Mouse (Mus musculus) layer of hippocampus, adult 2 months (tissue): ENCODE results near the gene Cd247. TPM values are rescaled to one million over a fixed set of nuclear protein-coding genes. Genes with fewer than 3 reads are reported as not detected.

Experiments
- DNase-seq, 2 experiments: peaks; one replicate each; pipeline ENCODE4 v3.0.0; 2022; ENCODE audit warnings: low spot score in 2 of 2
- H3K27ac ChIP-seq: fragments of 200-600 bp; 2 replicates; pipeline ENCODE4 v1.8.1; 2022
- H3K4me3 ChIP-seq: fragments of 200-600 bp; 2 replicates; pipeline ENCODE4 v1.8.1; 2022; ENCODE audit warnings: mild to moderate bottlenecking
- CTCF ChIP-seq: fragments of 200-600 bp; conservative IDR thresholded peaks from 2 replicates; pipeline ENCODE4 v1.8.1; 2022; ENCODE audit warnings: antibody characterized with exemption, mild to moderate bottlenecking, moderate library complexity
- total RNA-seq, 2 experiments: library from RNA; stranded (reverse); gene quantifications; 2 replicates each; pipeline ENCODE4 v1.2.3; 2021

Cd247 gene
- total RNA-seq, 2 experiments from 2014 or later = not detected

GRCm38 (mm10) chr1:165817264-165817663 is 28.8 kb downstream of the Cd247 start:
- H3K4me3 ChIP-seq = no peak overlapping the region
- DNase-seq = no peak
- H3K27ac ChIP-seq = no peak overlapping the region
- TF ChIP-seq CTCF = no peak

GRCm38 (mm10) chr1:165818145-165818860 is 29.8 kb downstream of the Cd247 start:
- Histone ChIP-seq H3K4me3 (no peak overlapping the region), H3K27ac (no peak overlapping the region)
- no peak for TF ChIP-seq CTCF
- DNase-seq = no peak

- DNase-seq = no peak
- TF ChIP-seq CTCF = no peak
- Histone ChIP-seq H3K27ac (no peak overlapping the region), H3K4me3 (no peak overlapping the region)
Observed at GRCm38 (mm10) chr1:165819147-165819546, 30.7 kb downstream of the Cd247 start.

GRCm38 (mm10) chr1:165822031-165822430 is 33.5 kb downstream of the Cd247 start:
- Histone ChIP-seq H3K4me3 (no peak overlapping the region), H3K27ac (peak overlapping the region; percentile 32; the same call in 1 of the 2 replicates)
- no peak for TF ChIP-seq CTCF
- DNase-seq = no peak

GRCm38 (mm10) chr1:165828173-165828572 is 39.7 kb downstream of the Cd247 start:
- H3K4me3 ChIP-seq = no peak overlapping the region
- no peak for TF ChIP-seq CTCF
- H3K27ac ChIP-seq = no peak overlapping the region
- no peak for DNase-seq

- H3K27ac ChIP-seq = no peak overlapping the region
- no peak for DNase-seq
- no peak overlapping the region for H3K4me3 ChIP-seq
- no peak for TF ChIP-seq CTCF
Observed at GRCm38 (mm10) chr1:165828615-165829014, 40.1 kb downstream of the Cd247 start.

- Histone ChIP-seq H3K27ac (no peak overlapping the region), H3K4me3 (no peak overlapping the region)
Observed at GRCm38 (mm10) chr1:165829890-165830289, 41.4 kb downstream of the Cd247 start.

GRCm38 (mm10) chr1:165833244-165833643 is 44.8 kb downstream of the Cd247 start:
- Histone ChIP-seq H3K27ac (no peak overlapping the region), H3K4me3 (no peak overlapping the region)
- no peak for TF ChIP-seq CTCF
- DNase-seq = no peak

More at GRCm38 (mm10) chr1:165829890-165830289, 41.4 kb downstream of the Cd247 start:
- no peak for DNase-seq
- TF ChIP-seq CTCF = no peak

- Histone ChIP-seq H3K4me3 (no peak overlapping the region; the same call in 1 of the 2 replicates), H3K27ac (no peak overlapping the region)
- DNase-seq = no peak
- TF ChIP-seq CTCF = no peak
Observed at GRCm38 (mm10) chr1:165833910-165834632, 45.6 kb downstream of the Cd247 start.

- no peak for TF ChIP-seq CTCF
- DNase-seq = no peak
- no peak overlapping the region; the same call in 1 of the 2 replicates for H3K4me3 ChIP-seq
- no peak overlapping the region for H3K27ac ChIP-seq
Observed at GRCm38 (mm10) chr1:165834633-165834975, 46.1 kb downstream of the Cd247 start.

- no peak for DNase-seq
- H3K27ac ChIP-seq = no peak overlapping the region
- no peak for TF ChIP-seq CTCF
- no peak overlapping the region for H3K4me3 ChIP-seq
Observed at GRCm38 (mm10) chr1:165836461-165836860, 48.0 kb downstream of the Cd247 start.

- no peak for DNase-seq
- H3K27ac ChIP-seq = no peak overlapping the region
- no peak for TF ChIP-seq CTCF
- H3K4me3 ChIP-seq = no peak overlapping the region
Observed at GRCm38 (mm10) chr1:165837546-165837945, 49.1 kb downstream of the Cd247 start.

- no peak overlapping the region for H3K27ac ChIP-seq
- no peak overlapping the region for H3K4me3 ChIP-seq
- no peak for DNase-seq
- no peak for TF ChIP-seq CTCF
Observed at GRCm38 (mm10) chr1:165839201-165839600, 50.7 kb downstream of the Cd247 start.
